Mouse (Mus musculus) bone marrow, adult 2 months (tissue): Measurements from ENCODE around the gene Fh1.

Experiments used
- CTCF ChIP-seq: fragments of 200-500 bp; IDR thresholded peaks from 2 replicates; pipeline ENCODE4 v1.5.1; 2011; ENCODE audit warnings: low read length, control low read depth; ENCODE audit not compliant: control insufficient read depth, insufficient read depth
- POLR2A ChIP-seq: fragments of 200-500 bp; IDR thresholded peaks from 2 replicates; pipeline ENCODE4 v1.6.1; 2011; ENCODE audit warnings: low read depth, mild to moderate bottlenecking, control low read depth, low read length, borderline replicate concordance; ENCODE audit not compliant: control insufficient read depth

DNA sequence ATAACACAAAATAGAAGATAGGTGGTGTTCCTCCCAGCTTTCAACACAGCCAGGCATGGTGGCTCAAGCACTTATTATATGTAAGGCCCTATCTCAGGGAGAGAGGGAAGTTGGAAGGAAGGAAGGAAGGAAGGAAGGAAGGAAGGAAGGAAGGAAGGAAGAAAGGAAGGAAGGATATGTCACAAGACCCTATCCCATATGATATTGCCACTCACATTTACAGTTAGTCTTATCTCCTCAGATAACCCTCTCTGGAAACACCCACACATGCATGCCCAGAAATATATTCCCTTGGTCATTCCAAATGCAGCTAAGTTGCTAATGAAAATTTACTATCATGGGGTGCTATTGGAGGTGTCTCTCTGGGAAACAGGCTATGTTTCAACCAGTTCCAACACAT is 63.6 kb downstream of the Fh1 start:
- TF ChIP-seq CTCF, result no peak
- TF ChIP-seq POLR2A, result no peak
